Mouse (Mus musculus): ENCODE measurements around the gene Map2. TPM values are rescaled to one million over a fixed set of nuclear protein-coding genes. Genes with fewer than 3 reads are reported as not detected.

Gene Map2
- total RNA-seq, 2 experiments from 2014 or later = 1,425 to 1,439 TPM

GRCm38 (mm10) chr1:66371371-66371770 lies 196.3 kb downstream of the Map2 start:
- DNase-seq = no peak
- intact Hi-C loops (cut with DNase I) = no loop called here

DNA sequence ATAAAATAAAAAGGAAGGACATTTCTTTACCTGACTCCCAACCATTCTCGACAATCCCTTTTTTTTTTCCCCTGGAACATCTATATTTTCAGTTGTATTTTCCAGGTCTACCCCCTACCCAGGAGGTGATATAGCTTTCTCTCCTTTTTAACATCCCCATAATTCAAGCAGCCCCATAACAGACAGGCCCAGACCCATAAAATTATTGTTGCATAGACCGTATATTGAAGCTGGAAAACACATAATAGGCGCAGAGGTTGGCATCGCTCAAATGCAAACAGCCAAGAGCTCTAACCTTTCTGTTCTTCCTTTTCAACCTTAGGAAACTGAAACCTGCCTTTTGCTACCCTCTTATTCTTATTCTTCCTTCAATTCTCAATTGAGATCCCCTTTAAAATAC lies 211.2 kb downstream of the Map2 start:
- DNase-seq = no peak
- intact Hi-C loops (cut with DNase I) = no loop called here

- peak; percentile 64 for DNase-seq
- intact Hi-C loops (cut with DNase I) = no loop called here
Observed at GRCm38 (mm10) chr1:66386751-66387452, 211.8 kb downstream of the Map2 start.

DNA sequence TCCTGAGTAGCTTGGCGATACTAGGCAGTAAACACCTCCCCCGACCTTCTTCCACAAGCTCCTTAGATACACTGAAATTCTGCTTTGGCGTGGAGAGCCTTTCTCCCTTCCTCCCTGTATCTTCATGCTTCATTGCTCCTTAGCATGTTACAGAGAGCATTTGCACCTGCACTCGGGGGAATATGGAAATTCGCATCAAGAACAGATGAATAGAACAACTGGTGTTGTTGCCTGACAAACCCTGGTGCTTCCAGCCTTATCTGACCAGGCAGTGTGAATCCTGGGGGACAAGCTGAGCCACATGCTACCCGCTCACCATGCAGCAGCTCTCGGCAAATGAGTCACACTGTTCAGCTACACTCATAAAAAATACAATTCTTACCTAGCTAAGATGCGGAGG lies 213.5 kb downstream of the Map2 start:
- peak; percentile 25 for DNase-seq
- intact Hi-C loops (cut with DNase I) = no loop called here

GRCm38 (mm10) chr1:66394944-66395637 lies 220.0 kb downstream of the Map2 start:
- no peak for DNase-seq
- intact Hi-C loops (cut with DNase I) = no loop called here

DNA sequence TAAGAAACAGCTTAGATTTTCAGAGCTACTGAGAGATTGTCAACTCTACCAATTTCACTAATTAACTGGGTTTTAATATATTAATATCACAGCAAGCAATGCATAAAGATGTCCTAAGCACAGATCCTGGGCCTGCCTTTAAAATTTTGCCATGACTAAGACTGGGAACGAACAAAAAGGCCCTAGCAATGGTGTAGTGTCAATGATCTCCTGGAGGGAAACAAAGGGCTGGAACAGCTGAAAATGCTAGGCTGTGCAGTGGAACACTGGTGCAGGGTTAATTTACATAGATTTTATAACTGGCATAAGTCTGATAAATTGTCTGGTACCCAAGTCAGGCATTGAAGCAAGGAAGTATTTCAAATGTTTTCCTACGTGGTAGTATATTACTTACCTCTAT lies 220.8 kb downstream of the Map2 start:
- intact Hi-C loops (cut with DNase I) = no loop called here
- DNase-seq = no peak

GRCm38 (mm10) chr1:66401902-66402301 lies 226.8 kb downstream of the Map2 start:
- intact Hi-C loops (cut with DNase I) = no loop called here
- peak; percentile 16 for DNase-seq

DNA sequence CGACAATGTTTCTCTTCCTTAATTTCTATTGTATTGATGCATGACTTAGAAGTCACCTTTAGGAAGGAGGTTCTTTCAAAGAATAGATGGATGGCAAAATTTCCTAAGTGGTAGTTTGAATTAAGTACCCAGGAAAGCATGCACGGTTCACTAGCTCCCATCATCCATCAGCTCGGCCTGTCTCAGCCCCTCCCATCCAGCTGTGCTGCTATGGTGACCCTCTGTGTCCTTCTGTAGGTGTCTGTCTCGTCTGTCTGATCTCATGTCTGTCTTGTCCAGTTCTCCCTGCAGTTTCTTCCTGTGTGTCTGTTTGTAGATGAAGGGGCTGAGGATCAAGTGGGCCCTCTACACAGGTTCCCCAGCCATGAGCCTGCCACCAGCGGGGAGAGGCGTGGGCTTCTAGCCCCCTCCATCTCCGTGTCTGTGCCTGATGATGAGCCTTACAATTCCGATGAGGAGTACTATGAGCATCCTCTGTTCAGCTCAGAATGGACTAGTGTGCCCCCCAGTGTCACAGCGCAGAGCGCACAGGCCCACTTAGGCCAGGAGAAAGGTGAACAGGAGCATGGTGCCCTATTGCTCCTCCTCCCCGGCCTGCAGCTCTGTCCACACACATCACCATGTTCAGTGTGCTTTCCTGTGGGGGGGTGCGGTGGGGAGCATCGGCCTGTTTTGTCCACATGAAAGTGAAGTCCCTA lies 232.3 kb downstream of the Map2 start:
- DNase-seq = peak; percentile 30
- intact Hi-C loops (cut with DNase I) = no loop called here

DNA sequence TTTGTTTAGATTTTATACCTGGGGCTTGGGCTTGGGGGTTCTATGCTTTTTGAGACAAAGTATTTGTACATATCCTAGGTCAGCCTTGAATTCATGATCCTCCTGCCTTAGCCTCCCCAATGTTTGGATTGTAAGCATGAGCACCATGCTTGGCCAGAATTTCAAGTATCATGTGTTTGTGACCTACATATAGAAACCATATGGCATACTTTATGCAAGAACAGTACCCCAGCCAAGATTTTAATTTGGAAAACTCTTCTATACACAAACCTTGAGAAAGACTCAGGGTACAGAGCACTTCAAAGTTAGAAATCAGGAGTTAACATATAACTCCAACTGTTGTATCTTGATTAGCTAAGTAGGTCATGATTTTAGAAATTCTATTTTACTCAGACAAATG lies 243.3 kb downstream of the Map2 start:
- intact Hi-C loops (cut with DNase I) = loop anchor here (10.0 kb wide), 1 partner anchor 304 kb away; no protein-coding TSS in a partner anchor
- DNase-seq = no peak

- DNase-seq = no peak
- intact Hi-C loops (cut with DNase I) = no loop called here
Observed at GRCm38 (mm10) chr1:66426073-66426472, 251.0 kb downstream of the Map2 start.

DNA sequence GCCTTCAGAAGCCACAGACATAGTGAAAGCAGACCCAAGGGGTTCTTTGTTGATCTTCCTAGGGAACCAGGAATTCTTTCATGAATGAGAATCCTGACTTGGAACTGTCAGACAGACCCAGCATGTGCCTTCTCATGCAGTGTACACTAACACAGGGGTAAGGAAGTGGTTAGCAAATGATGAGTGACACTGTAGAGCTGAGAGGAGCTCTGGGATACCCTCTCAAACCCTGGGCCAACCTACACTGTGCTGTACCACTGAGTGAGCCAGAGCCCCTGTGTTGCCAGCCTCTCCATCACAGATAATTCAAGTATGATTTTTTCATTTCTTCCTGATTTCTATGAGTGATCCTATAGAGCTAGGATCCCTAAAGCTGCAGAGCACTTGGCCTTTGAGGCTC lies 255.9 kb downstream of the Map2 start:
- intact Hi-C loops (cut with DNase I) = no loop called here
- no peak for DNase-seq

- no peak for DNase-seq
Observed at GRCm38 (mm10) chr1:66431472-66431871, 256.4 kb downstream of the Map2 start.

GRCm38 (mm10) chr1:66438069-66438468 lies 263.0 kb downstream of the Map2 start:
- intact Hi-C loops (cut with DNase I) = no loop called here
- DNase-seq = no peak

More at GRCm38 (mm10) chr1:66431472-66431871, 256.4 kb downstream of the Map2 start:
- intact Hi-C loops (cut with DNase I) = no loop called here

- no peak for DNase-seq
- intact Hi-C loops (cut with DNase I) = loop anchor here (10.0 kb wide), 1 partner anchor 212 kb away; no protein-coding TSS in a partner anchor
Observed at GRCm38 (mm10) chr1:66442922-66443321, 267.8 kb downstream of the Map2 start.

DNA sequence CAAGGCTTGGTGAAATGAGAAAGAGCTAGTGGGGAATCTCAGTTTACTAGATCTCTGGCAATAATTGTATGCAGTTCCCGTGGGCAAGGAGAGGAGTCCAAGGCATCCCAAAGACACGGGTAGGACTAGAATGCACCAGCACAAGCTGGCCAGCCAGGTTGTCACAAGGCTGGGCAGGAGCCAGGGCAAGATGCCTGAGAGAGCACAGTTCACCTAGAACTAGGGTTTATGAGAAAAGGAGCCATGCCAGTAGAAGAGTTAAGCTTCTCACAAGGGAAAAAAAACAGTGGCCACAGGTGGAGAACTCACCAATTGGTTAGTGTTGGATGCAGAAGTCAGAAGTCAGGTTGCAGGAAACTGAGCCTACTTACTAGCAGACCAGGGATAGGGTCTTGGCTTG lies 274.4 kb downstream of the Map2 start:
- DNase-seq = no peak
- intact Hi-C loops (cut with DNase I) = loop anchor here (10.0 kb wide), 1 partner anchor 205 kb away; no protein-coding TSS in a partner anchor

- DNase-seq = no peak
- intact Hi-C loops (cut with DNase I) = no loop called here
Observed at GRCm38 (mm10) chr1:66456580-66456979, 281.5 kb downstream of the Map2 start.

GRCm38 (mm10) chr1:66457747-66458146 lies 282.7 kb downstream of the Map2 start:
- DNase-seq = no peak

GRCm38 (mm10) chr1:66459394-66459793 lies 284.3 kb downstream of the Map2 start:
- intact Hi-C loops (cut with DNase I) = no loop called here
- DNase-seq = no peak

More at GRCm38 (mm10) chr1:66457747-66458146, 282.7 kb downstream of the Map2 start:
- intact Hi-C loops (cut with DNase I) = no loop called here

GRCm38 (mm10) chr1:66460850-66461249 lies 285.8 kb downstream of the Map2 start:
- intact Hi-C loops (cut with DNase I) = no loop called here
- no peak for DNase-seq

DNA sequence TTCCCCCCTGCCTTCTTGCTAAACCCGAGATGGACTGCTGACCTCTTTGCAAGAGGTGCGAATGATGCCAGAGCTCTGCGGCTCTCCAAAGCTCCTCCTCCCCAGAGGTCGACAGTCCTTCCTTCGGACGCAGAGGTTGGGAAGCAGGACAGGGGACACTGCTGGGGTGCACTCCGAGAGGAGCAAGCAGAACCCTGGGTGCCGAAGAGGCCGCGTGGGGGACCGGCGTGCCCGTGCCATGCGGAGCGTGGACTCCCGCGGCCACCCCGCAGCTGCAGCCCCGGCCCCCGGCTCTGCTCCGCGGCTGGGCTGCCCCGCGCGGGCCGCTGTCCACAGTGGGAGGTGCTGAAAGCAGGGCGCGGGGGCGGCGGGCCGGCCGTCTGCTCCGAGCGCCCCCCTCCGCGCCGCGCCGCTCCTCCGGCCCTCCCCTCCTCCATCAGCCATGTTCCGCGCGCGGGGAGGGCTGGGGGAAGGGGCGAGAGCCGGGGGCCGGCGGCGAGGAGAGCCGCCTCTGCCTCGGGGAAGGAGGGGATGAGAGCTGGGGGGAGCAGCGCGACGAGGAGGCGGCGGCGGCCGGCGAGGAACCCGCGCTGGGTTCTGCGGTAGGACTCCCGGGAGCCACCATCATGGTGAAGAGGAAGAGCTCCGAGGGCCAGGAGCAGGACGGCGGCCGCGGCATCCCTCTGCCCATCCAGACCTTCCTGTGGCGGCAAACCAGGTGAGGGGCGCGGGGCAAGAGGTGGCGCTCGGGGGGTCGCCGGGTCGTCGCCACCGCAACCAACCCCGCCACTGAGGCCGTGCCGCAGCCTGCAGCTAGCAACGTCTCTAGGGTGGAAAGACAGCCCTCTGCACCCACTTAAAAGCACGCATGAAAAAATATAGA lies 293.0 kb downstream of the Map2 start, which contains the start of gene Unc80:
Unc80 (plus strand) TSS at position 547 of the 883 bp plus-strand sequence.
- DNase-seq = peak; percentile 70
- intact Hi-C loops (cut with DNase I) = no loop called here

DNA sequence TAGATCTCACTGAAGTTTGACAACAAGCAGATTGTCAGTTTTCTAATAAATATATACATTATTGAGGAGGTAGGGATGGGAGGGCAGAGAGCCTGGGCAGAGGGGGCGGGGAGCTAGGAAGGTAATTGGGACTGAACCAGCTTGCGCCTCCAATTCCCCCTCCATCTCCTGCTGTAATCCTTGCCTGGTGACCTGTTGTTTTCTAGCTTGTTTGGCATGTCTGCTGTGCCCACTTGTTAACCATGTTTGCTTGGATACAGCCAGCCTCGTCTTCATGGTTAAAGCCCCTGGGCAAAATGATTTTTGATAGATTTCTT lies 293.6 kb downstream of the Map2 start:
- intact Hi-C loops (cut with DNase I) = no loop called here
- peak; percentile 24 for DNase-seq
